Mouse (Mus musculus): ENCODE measurements around the gene Klhl29. TPM values are rescaled to one million over a fixed set of nuclear protein-coding genes. Genes with fewer than 3 reads are reported as not detected.

The Klhl29 gene
- polyA plus RNA-seq, 1 experiment from 2014 or later, result 8.5 TPM

- no peak overlapping the region for H3K27ac ChIP-seq (ENCODE audit: low read depth, low read length)
- H3K4me3 ChIP-seq (ENCODE audit: low read depth, low read length), result no peak overlapping the region
- H3K27me3 ChIP-seq (replicated peaks; ENCODE audit: control insufficient read depth, insufficient read depth, low read length), result no peaks in the 10 kb centered on the region
- no peak overlapping the region for H3K9ac ChIP-seq (ENCODE audit: low read length)
- DNase-seq (ENCODE audit: low spot score) (no peak), ATAC-seq (no peak)
- no peaks in the 10 kb centered on the region for H3K9me3 ChIP-seq (replicated peaks; ENCODE audit: control insufficient read depth, low read length)
- no peak overlapping the region for H3K4me2 ChIP-seq (ENCODE audit: low read length)
- WGBS, result 85% methylated on average over 11 of the region's 11 CpGs
- peaks cover 5% of the 10 kb centered on the region; the same call in 1 of the 2 replicates for H3K36me3 ChIP-seq (ENCODE audit: control insufficient read depth, insufficient read depth, low read length)
- H3K4me1 ChIP-seq (ENCODE audit: control insufficient read depth, insufficient read depth, low read length), result peaks cover 3% of the 10 kb centered on the region; the same call in 1 of the 2 replicates
Observed at GRCm38 (mm10) chr12:5204071-5204840, 171.2 kb downstream of the Klhl29 start.

- Histone ChIP-seq H3K9me3 (replicated peaks; ENCODE audit: control insufficient read depth, low read length) (no peaks in the 10 kb centered on the region), H3K36me3 (ENCODE audit: control insufficient read depth, insufficient read depth, low read length) (peaks cover 5% of the 10 kb centered on the region; the same call in 1 of the 2 replicates), H3K27ac (ENCODE audit: low read depth, low read length) (no peak overlapping the region), H3K4me3 (ENCODE audit: low read depth, low read length) (no peak overlapping the region), H3K4me2 (ENCODE audit: low read length) (no peak overlapping the region), H3K27me3 (replicated peaks; ENCODE audit: control insufficient read depth, insufficient read depth, low read length) (no peaks in the 10 kb centered on the region), H3K9ac (ENCODE audit: low read length) (no peak overlapping the region), H3K4me1 (ENCODE audit: control insufficient read depth, insufficient read depth, low read length) (no peaks in the 10 kb centered on the region)
- DNase-seq (ENCODE audit: low spot score) (no peak), ATAC-seq (no peak)
- 78% methylated on average over 5 of the region's 5 CpGs for WGBS
Observed at GRCm38 (mm10) chr12:5203385-5203784, 172.1 kb downstream of the Klhl29 start.

DNA sequence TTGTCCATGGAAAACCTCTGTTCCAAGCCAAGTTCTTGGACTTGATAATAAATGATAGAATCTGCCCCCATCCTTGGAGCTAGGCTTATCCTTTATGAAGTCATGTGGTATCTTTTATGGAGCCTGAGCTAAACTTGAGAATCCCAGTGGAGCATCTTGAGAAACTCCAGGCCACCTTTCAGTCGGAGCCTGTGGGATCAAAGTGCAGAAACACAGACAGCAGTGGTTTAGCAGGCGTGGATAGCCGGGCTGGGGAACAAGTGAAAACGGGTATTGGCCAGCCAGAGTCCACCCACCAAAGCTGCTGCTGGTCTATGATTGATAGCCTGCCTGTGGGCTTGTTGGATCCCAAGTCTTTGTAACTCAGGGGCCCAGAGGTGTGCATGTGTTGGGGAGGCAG lies 177.2 kb downstream of the Klhl29 start:
- Histone ChIP-seq H3K36me3 (ENCODE audit: control insufficient read depth, insufficient read depth, low read length) (no peaks in the 10 kb centered on the region), H3K4me1 (ENCODE audit: control insufficient read depth, insufficient read depth, low read length) (no peaks in the 10 kb centered on the region), H3K9ac (ENCODE audit: low read length) (no peak overlapping the region), H3K27me3 (replicated peaks; ENCODE audit: control insufficient read depth, insufficient read depth, low read length) (no peaks in the 10 kb centered on the region), H3K27ac (ENCODE audit: low read depth, low read length) (no peak overlapping the region), H3K4me2 (ENCODE audit: low read length) (no peak overlapping the region), H3K4me3 (ENCODE audit: low read depth, low read length) (no peak overlapping the region), H3K9me3 (replicated peaks; ENCODE audit: control insufficient read depth, low read length) (no peaks in the 10 kb centered on the region)
- ATAC-seq (no peak), DNase-seq (ENCODE audit: low spot score) (no peak)
- WGBS, result 86% methylated on average over 4 of the region's 4 CpGs

DNA sequence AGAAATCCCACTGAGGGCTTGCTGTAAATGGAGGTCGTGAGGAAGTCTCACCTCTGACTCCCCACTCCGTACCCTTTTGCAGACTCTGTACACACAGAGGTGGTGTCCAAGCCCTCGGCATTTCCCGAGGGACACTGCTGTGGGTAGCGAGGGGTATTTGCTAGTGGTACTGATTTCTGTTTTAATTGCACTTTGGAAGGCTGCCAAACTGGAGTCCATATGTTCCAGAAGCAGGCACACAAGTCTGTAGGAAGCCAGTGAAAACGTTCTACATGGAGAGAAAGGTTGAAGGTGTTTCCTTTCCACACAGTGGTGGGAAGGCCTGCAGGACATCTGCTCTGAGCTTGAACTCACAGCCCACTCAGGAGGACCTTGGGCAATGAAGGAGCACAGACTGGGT lies 181.3 kb downstream of the Klhl29 start:
- no peak overlapping the region for H3K4me2 ChIP-seq (ENCODE audit: low read length)
- ATAC-seq (peak; percentile 11; the same call in 1 of the 2 replicates), DNase-seq (ENCODE audit: low spot score) (peak; percentile 65)
- no peak overlapping the region for H3K4me3 ChIP-seq (ENCODE audit: low read depth, low read length)
- no peaks in the 10 kb centered on the region for H3K27me3 ChIP-seq (replicated peaks; ENCODE audit: control insufficient read depth, insufficient read depth, low read length)
- no peak overlapping the region for H3K9ac ChIP-seq (ENCODE audit: low read length)
- H3K9me3 ChIP-seq (replicated peaks; ENCODE audit: control insufficient read depth, low read length), result no peaks in the 10 kb centered on the region
- peaks cover 17% of the 10 kb centered on the region for H3K4me1 ChIP-seq (ENCODE audit: control insufficient read depth, insufficient read depth, low read length)
- no peak overlapping the region for H3K27ac ChIP-seq (ENCODE audit: low read depth, low read length)
- 34% methylated on average over 6 of the region's 6 CpGs for WGBS
- no peaks in the 10 kb centered on the region for H3K36me3 ChIP-seq (ENCODE audit: control insufficient read depth, insufficient read depth, low read length)

GRCm38 (mm10) chr12:5192380-5192718 lies 183.1 kb downstream of the Klhl29 start:
- H3K36me3 ChIP-seq (ENCODE audit: control insufficient read depth, insufficient read depth, low read length), result no peaks in the 10 kb centered on the region
- H3K27me3 ChIP-seq (replicated peaks; ENCODE audit: control insufficient read depth, insufficient read depth, low read length), result no peaks in the 10 kb centered on the region
- H3K4me3 ChIP-seq (ENCODE audit: low read depth, low read length), result no peak overlapping the region
- H3K27ac ChIP-seq (ENCODE audit: low read depth, low read length), result no peak overlapping the region
- no peak overlapping the region for H3K4me2 ChIP-seq (ENCODE audit: low read length)
- no peak overlapping the region for H3K9ac ChIP-seq (ENCODE audit: low read length)
- ATAC-seq (no peak), DNase-seq (ENCODE audit: low spot score) (no peak)
- peaks cover 24% of the 10 kb centered on the region for H3K4me1 ChIP-seq (ENCODE audit: control insufficient read depth, insufficient read depth, low read length)
- no peaks in the 10 kb centered on the region for H3K9me3 ChIP-seq (replicated peaks; ENCODE audit: control insufficient read depth, low read length)
- 75% methylated on average over 9 of the region's 9 CpGs for WGBS

DNA sequence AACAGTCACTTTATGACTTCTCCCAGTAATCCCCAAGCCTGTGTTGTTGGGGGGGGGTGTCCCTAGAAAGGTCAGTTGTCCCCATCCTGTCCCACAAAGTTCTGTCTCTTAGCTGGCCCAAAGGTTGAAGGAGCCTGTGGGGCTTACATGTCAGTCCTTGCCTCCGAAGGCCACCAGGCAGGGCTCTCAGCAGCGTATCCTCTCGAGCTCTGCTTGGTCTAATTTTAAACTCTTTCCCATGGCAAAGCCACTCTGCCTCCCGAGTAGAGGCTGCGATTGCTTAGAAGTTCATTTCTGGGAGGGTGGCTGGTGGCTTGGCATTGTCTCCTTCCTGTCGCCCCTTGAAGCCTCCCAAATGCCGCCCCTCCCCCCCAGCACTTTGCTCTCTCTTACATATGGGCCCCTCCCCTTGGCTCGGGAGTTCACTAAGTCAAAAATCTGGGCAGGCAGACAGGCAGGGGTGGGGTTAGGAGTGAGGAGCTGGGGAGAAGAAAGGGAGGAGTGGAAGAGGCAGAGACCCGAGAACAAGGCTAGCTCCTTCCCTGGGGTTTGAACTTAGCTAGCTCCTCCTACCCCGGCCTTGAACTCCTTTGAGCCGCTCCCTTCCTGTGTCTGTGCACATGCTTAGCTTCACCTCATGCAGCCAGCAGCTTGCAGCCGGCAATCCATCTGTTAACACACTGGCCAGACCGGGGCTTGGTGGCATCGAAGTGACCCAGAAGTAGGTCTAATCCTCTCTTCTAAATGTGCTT lies 183.7 kb downstream of the Klhl29 start:
- Histone ChIP-seq H3K27ac (ENCODE audit: low read depth, low read length) (no peak overlapping the region), H3K4me3 (ENCODE audit: low read depth, low read length) (no peak overlapping the region), H3K36me3 (ENCODE audit: control insufficient read depth, insufficient read depth, low read length) (no peaks in the 10 kb centered on the region), H3K9me3 (replicated peaks; ENCODE audit: control insufficient read depth, low read length) (no peaks in the 10 kb centered on the region), H3K4me1 (ENCODE audit: control insufficient read depth, insufficient read depth, low read length) (peaks cover 24% of the 10 kb centered on the region), H3K4me2 (ENCODE audit: low read length) (no peak overlapping the region), H3K9ac (ENCODE audit: low read length) (no peak overlapping the region), H3K27me3 (replicated peaks; ENCODE audit: control insufficient read depth, insufficient read depth, low read length) (no peaks in the 10 kb centered on the region)
- DNase-seq (ENCODE audit: low spot score) (no peak), ATAC-seq (0 out of 2 replicates have a peak, but pooled peaks have one; percentile 25)
- 28% methylated on average over 14 of the region's 14 CpGs for WGBS

DNA sequence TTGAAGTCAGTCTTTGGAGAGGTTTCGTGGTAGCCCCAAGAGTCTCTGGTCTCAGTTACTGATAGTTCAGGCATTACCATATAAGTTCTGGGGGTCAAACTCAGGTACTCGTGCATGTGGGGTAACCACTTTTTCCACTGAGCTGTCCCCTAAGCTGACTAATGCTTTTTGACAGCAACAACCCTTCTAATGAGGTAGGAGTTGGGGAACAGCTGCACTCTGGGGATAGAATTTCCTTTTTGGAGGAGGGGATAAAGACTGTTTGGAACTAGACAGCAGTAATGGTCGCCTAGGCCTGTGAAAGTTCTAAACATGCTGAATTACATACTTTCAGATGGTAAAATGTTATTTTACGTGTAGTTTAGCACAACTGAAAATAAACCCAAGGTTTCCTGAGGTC lies 184.3 kb downstream of the Klhl29 start:
- Histone ChIP-seq H3K4me2 (ENCODE audit: low read length) (no peak overlapping the region), H3K36me3 (ENCODE audit: control insufficient read depth, insufficient read depth, low read length) (no peaks in the 10 kb centered on the region), H3K9ac (ENCODE audit: low read length) (no peak overlapping the region), H3K4me3 (ENCODE audit: low read depth, low read length) (no peak overlapping the region), H3K4me1 (ENCODE audit: control insufficient read depth, insufficient read depth, low read length) (peaks cover 24% of the 10 kb centered on the region), H3K9me3 (replicated peaks; ENCODE audit: control insufficient read depth, low read length) (no peaks in the 10 kb centered on the region), H3K27me3 (replicated peaks; ENCODE audit: control insufficient read depth, insufficient read depth, low read length) (no peaks in the 10 kb centered on the region), H3K27ac (ENCODE audit: low read depth, low read length) (no peak overlapping the region)
- ATAC-seq, result no peak
- no peak for DNase-seq (ENCODE audit: low spot score)
- 78% methylated on average over 4 of the region's 4 CpGs for WGBS

DNA sequence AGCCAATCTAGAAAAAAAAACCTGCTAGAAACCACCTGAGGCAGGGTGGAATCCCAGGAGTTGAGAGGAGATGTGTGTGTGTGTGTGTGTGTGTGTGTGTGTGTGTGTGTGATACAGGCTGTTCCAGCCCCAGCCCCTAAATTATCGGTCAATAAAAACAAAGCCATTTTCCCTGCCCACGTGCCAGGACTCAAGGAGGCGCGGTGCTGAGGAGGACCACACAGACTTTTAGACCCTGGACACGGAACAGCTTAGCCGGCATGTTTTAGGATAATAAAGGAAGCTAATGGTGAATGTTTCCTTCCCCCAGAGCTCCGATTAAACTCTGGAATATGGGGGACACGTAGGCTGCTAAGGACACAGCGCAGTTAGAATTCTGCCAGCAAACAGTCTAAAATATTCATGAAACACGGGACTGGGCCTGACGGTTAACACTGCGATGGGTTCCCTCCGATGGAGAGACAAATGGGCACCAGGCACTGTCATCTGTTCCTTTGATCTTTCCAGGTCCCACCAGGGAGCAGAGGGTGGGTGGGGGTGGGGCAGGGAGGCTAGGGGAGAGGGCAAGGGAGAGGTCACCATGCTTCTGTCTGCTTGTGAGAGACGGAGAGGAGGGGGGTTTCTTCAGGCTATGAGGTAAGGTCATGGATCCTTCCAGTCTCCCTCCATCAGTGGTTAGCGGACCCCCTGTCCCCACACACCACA lies 185.9 kb downstream of the Klhl29 start:
- WGBS, result 47% methylated on average over 15 of the region's 15 CpGs
- no peak overlapping the region for H3K9ac ChIP-seq (ENCODE audit: low read length)
- no peak for ATAC-seq
- H3K9me3 ChIP-seq (replicated peaks; ENCODE audit: control insufficient read depth, low read length), result no peaks in the 10 kb centered on the region
- no peak overlapping the region for H3K4me3 ChIP-seq (ENCODE audit: low read depth, low read length)
- no peaks in the 10 kb centered on the region for H3K27me3 ChIP-seq (replicated peaks; ENCODE audit: control insufficient read depth, insufficient read depth, low read length)
- peaks cover 24% of the 10 kb centered on the region for H3K4me1 ChIP-seq (ENCODE audit: control insufficient read depth, insufficient read depth, low read length)
- no peak for DNase-seq (ENCODE audit: low spot score)
- H3K4me2 ChIP-seq (ENCODE audit: low read length), result no peak overlapping the region
- no peak overlapping the region for H3K27ac ChIP-seq (ENCODE audit: low read depth, low read length)
- H3K36me3 ChIP-seq (ENCODE audit: control insufficient read depth, insufficient read depth, low read length), result no peaks in the 10 kb centered on the region

Measured in forebrain, embryonic 14.5 days (tissue).